20 mouse cellular contexts compared by ENCODE assay signal in genomic region chr12:33016824-33017705, GRCm38 (mm10).
DNase-seq lines count a peak whose midpoint lies in the region; ATAC-seq and TF ChIP-seq lines count a peak whose summit lies in the region.
"Had no signal": no experiment of that assay in that cellular context is flagged by ENCODE, and none has a peak within 500 bp of the region (broad histone marks: within the 10 kb centered on the region; RNA-seq: fewer than 3 reads in every experiment).

No protein-coding gene starts in this region.

- no peak for TF ChIP-seq POLR2A in MEL (IDR thresholded peaks at IDR 0.05; ENCODE audit: control insufficient read depth in 1 of 2, insufficient read depth in 1 of 2, low read depth in 1 of 2, low read length in 2 of 2, poor library complexity in 1 of 2)

- no peak for DNase-seq in liver, postnatal 0 days
- DNase-seq in liver, embryonic 11.5 days (ENCODE audit: low spot score): no peak
- peak; percentile 55 for DNase-seq in MEL (ENCODE audit: low read depth, low spot score)
- DNase-seq in kidney, postnatal 14 days: no peak
- DNase-seq in midbrain, embryonic 14.5 days: no peak
- DNase-seq: adrenal gland, postnatal 10 days; cerebellum, adult 18-20 months; cerebellum, postnatal 36 days; heart, adult 18-20 months; kidney, postnatal 10 days; layer of hippocampus, adult 9-11 months; lung, embryonic 14.5 days; lung, postnatal 4 days; thymus, postnatal 4 days had no signal

- H3K27me3 ChIP-seq in liver, postnatal 0 days (ENCODE audit: insufficient read depth, low read length): no peaks in the 10 kb centered on the region
- no peaks in the 10 kb centered on the region for H3K27me3 ChIP-seq in liver, embryonic 11.5 days (replicated peaks; ENCODE audit: control insufficient read depth, insufficient read depth, low read length)
- peaks cover 0 to 2% of the 10 kb centered on the region in 2 experiments; a peak in 2 of 4 replicates for H3K27me3 ChIP-seq in MEL (ENCODE audit: control insufficient read depth in 1 of 2, insufficient read depth in 2 of 2, low read length in 2 of 2)
- no peaks in the 10 kb centered on the region for H3K27me3 ChIP-seq in kidney, embryonic 14.5 days (ENCODE audit: control insufficient read depth, insufficient read depth, low read length)
- no peaks in the 10 kb centered on the region for H3K27me3 ChIP-seq in midbrain, embryonic 14.5 days (ENCODE audit: control insufficient read depth, insufficient read depth, low read length)
- H3K27me3 ChIP-seq: limb, embryonic 15.5 days; neural tube, embryonic 12.5 days had no signal

- no peaks in the 10 kb centered on the region for H3K79me2 ChIP-seq in MEL (ENCODE audit: control insufficient read depth, insufficient read depth, low read length, poor library complexity)
- no peaks in the 10 kb centered on the region for H3K79me2 ChIP-seq in macrophage (ENCODE audit: inconsistent target)

- H3K4me3 ChIP-seq in liver, postnatal 0 days (ENCODE audit: low read depth, low read length): no peak overlapping the region
- no peak overlapping the region for H3K4me3 ChIP-seq in liver, embryonic 11.5 days (ENCODE audit: low read depth, low read length)
- peak overlapping the region; percentile 24 to 31; a peak in 1 of 4 replicates for H3K4me3 ChIP-seq in MEL (ENCODE audit: control insufficient read depth in 1 of 2, insufficient read depth in 1 of 2, low read depth in 2 of 2, low read length in 2 of 2)
- H3K4me3 ChIP-seq in macrophage (ENCODE audit: inconsistent target): peak overlapping the region; percentile 3; the same call in 1 of the 2 replicates
- no peak overlapping the region for H3K4me3 ChIP-seq in kidney, embryonic 14.5 days (ENCODE audit: low read length)
- H3K4me3 ChIP-seq in midbrain, embryonic 14.5 days (replicated peaks; ENCODE audit: low read depth, low read length): no peak overlapping the region
- H3K4me3 ChIP-seq: heart, embryonic 15.5 days; limb, embryonic 15.5 days; neural tube, embryonic 12.5 days had no signal

- H3K27ac ChIP-seq in liver, postnatal 0 days (ENCODE audit: low read depth): no peak overlapping the region
- H3K27ac ChIP-seq in liver, embryonic 11.5 days (ENCODE audit: low read depth, low read length): no peak overlapping the region
- no peak overlapping the region for H3K27ac ChIP-seq in MEL (ENCODE audit: control insufficient read depth, low read depth, low read length)
- H3K27ac ChIP-seq in macrophage: no peak overlapping the region
- H3K27ac ChIP-seq in kidney, embryonic 14.5 days (ENCODE audit: low read depth, low read length): no peak overlapping the region
- no peak overlapping the region for H3K27ac ChIP-seq in midbrain, embryonic 14.5 days (replicated peaks; ENCODE audit: low read depth, low read length)
- H3K27ac ChIP-seq: heart, embryonic 15.5 days; limb, embryonic 15.5 days; neural tube, embryonic 12.5 days had no signal

- 53% methylated on average over 7 of the region's 7 CpGs for WGBS in liver, postnatal 0 days (ENCODE audit: insufficient replicate concordance)
- 52% methylated on average over 7 of the region's 7 CpGs for whole genome bisulfite sequencing in liver, embryonic 11.5 days
- WGBS in macrophage (ENCODE audit: missing documents): 23% methylated on average over 7 of the region's 7 CpGs
- 51% methylated on average over 7 of the region's 7 CpGs for WGBS in kidney, embryonic 14.5 days
- WGBS in midbrain, embryonic 14.5 days: 79% methylated on average over 7 of the region's 7 CpGs

- no peaks in the 10 kb centered on the region for H3K4me1 ChIP-seq in liver, postnatal 0 days (ENCODE audit: insufficient read depth)
- H3K4me1 ChIP-seq in liver, embryonic 11.5 days (replicated peaks; ENCODE audit: control insufficient read depth, insufficient read depth, low read length): no peaks in the 10 kb centered on the region
- no peaks in the 10 kb centered on the region for H3K4me1 ChIP-seq in MEL (ENCODE audit: control insufficient read depth in 1 of 2, insufficient read depth in 2 of 2, low read length in 2 of 2)
- no peaks in the 10 kb centered on the region for H3K4me1 ChIP-seq in kidney, embryonic 14.5 days (ENCODE audit: control insufficient read depth, insufficient read depth, low read length)
- H3K4me1 ChIP-seq in midbrain, embryonic 14.5 days (ENCODE audit: control insufficient read depth, insufficient read depth, low read length): peaks cover 15% of the 10 kb centered on the region
- H3K4me1 ChIP-seq: heart, embryonic 15.5 days had no signal

- H3K4me2 ChIP-seq in liver, postnatal 0 days (ENCODE audit: low read depth, low read length): peak overlapping the region; percentile 39; the same call in 1 of the 2 replicates
- no peak overlapping the region for H3K4me2 ChIP-seq in liver, embryonic 11.5 days
- H3K4me2 ChIP-seq in kidney, embryonic 14.5 days (replicated peaks; ENCODE audit: low read depth, low read length): no peak overlapping the region
- H3K4me2 ChIP-seq in midbrain, embryonic 14.5 days (ENCODE audit: low read length): no peak overlapping the region
- H3K4me2 ChIP-seq: heart, embryonic 15.5 days; limb, embryonic 15.5 days; lung, embryonic 14.5 days; neural tube, embryonic 12.5 days had no signal

- ATAC-seq in liver, postnatal 0 days: no peak
- no peak for ATAC-seq in liver, embryonic 11.5 days (replicated peaks; ENCODE audit: low FRiP score)
- ATAC-seq in kidney, embryonic 14.5 days (ENCODE audit: low FRiP score, low TSS enrichment): no peak
- ATAC-seq in midbrain, embryonic 14.5 days (ENCODE audit: low FRiP score, low TSS enrichment): no peak
- ATAC-seq: intestine, postnatal 0 days had no signal

- no peaks in the 10 kb centered on the region for H3K36me3 ChIP-seq in liver, postnatal 0 days (replicated peaks; ENCODE audit: insufficient read depth, low read length)
- no peaks in the 10 kb centered on the region for H3K36me3 ChIP-seq in liver, embryonic 11.5 days (ENCODE audit: control insufficient read depth, insufficient read depth, low read length)
- H3K36me3 ChIP-seq in MEL (ENCODE audit: control insufficient read depth in 1 of 2, insufficient read depth in 2 of 2, low read length in 2 of 2) (no peaks in the 10 kb centered on the region), macrophage (ENCODE audit: inconsistent target) (no peaks in the 10 kb centered on the region)
- no peaks in the 10 kb centered on the region for H3K36me3 ChIP-seq in kidney, embryonic 14.5 days (ENCODE audit: control insufficient read depth, insufficient read depth, low read length)
- H3K36me3 ChIP-seq in midbrain, embryonic 14.5 days (ENCODE audit: control insufficient read depth, insufficient read depth, low read length): no peaks in the 10 kb centered on the region
- H3K36me3 ChIP-seq: heart, embryonic 15.5 days; limb, embryonic 15.5 days; neural tube, embryonic 12.5 days had no signal

- H3K9me3 ChIP-seq in liver, postnatal 0 days (ENCODE audit: low read length): no peaks in the 10 kb centered on the region
- H3K9me3 ChIP-seq in liver, embryonic 11.5 days (ENCODE audit: control insufficient read depth, low read length): no peaks in the 10 kb centered on the region
- H3K9me3 ChIP-seq in MEL (replicated peaks; ENCODE audit: insufficient read depth, low read length): no peaks in the 10 kb centered on the region
- H3K9me3 ChIP-seq in kidney, embryonic 14.5 days (ENCODE audit: control insufficient read depth, low read length): no peaks in the 10 kb centered on the region
- no peaks in the 10 kb centered on the region for H3K9me3 ChIP-seq in midbrain, embryonic 14.5 days (ENCODE audit: control insufficient read depth, low read length)
- H3K9me3 ChIP-seq: heart, embryonic 15.5 days; limb, embryonic 15.5 days; neural tube, embryonic 12.5 days had no signal

- no peak for TF ChIP-seq CTCF in liver, postnatal 0 days (IDR thresholded peaks at IDR 0.05; ENCODE audit: low read depth)
- TF ChIP-seq CTCF in MEL (IDR thresholded peaks at IDR 0.05 in 2 of 3, conservative IDR thresholded peaks at IDR 0.05 in 1 of 3; ENCODE audit: control insufficient read depth in 1 of 3, insufficient read depth in 1 of 3, low read depth in 2 of 3, low read length in 3 of 3, poor library complexity in 1 of 3, severe bottlenecking in 1 of 3): no peak

- TF ChIP-seq EP300 in liver, postnatal 0 days (IDR thresholded peaks at IDR 0.05; ENCODE audit: low read depth): no peak
- no peak for TF ChIP-seq EP300 in MEL (IDR thresholded peaks at IDR 0.05; ENCODE audit: low read depth in 1 of 2, low read length in 2 of 2)

- no peak for TF ChIP-seq RAD21 in MEL (IDR thresholded peaks at IDR 0.05; ENCODE audit: low read depth, low read length)

- no peak overlapping the region for H3K9ac ChIP-seq in liver, postnatal 0 days (replicated peaks)
- no peak overlapping the region for H3K9ac ChIP-seq in liver, embryonic 11.5 days (ENCODE audit: low read depth, low read length)
- no peak overlapping the region for H3K9ac ChIP-seq in MEL (ENCODE audit: control insufficient read depth, low read depth, low read length, poor library complexity, severe bottlenecking)
- no peak overlapping the region for H3K9ac ChIP-seq in kidney, embryonic 14.5 days (ENCODE audit: low read depth, low read length)
- H3K9ac ChIP-seq in midbrain, embryonic 14.5 days (replicated peaks; ENCODE audit: low read length): no peak overlapping the region
- H3K9ac ChIP-seq: heart, embryonic 15.5 days; limb, embryonic 15.5 days; lung, embryonic 14.5 days; neural tube, embryonic 12.5 days had no signal

TF ChIP-seq in MEL, 35 proteins besides CTCF, POLR2A, EP300 and RAD21:
- TF ChIP-seq ZC3H11A (IDR thresholded peaks at IDR 0.05; ENCODE audit: low read depth, low read length) (no peak), BHLHE40 (IDR thresholded peaks at IDR 0.05; ENCODE audit: borderline replicate concordance, low read depth, low read length) (no peak), MYB (IDR thresholded peaks at IDR 0.05; ENCODE audit: low read depth, low read length) (no peak), RCOR1 (IDR thresholded peaks at IDR 0.05; ENCODE audit: low read depth, low read length) (no peak), NRF1 (IDR thresholded peaks at IDR 0.05; ENCODE audit: insufficient read depth, low read depth, low read length, poor library complexity, severe bottlenecking) (no peak), SIN3A (IDR thresholded peaks at IDR 0.05; ENCODE audit: low read length) (no peak), JUND (IDR thresholded peaks at IDR 0.05; ENCODE audit: low read depth, low read length) (no peak), HCFC1 (IDR thresholded peaks at IDR 0.05; ENCODE audit: low read depth, low read length) (no peak), CHD1 (IDR thresholded peaks at IDR 0.05; ENCODE audit: low read depth, low read length) (no peak)

Comparison
In these comparisons a context has a peak if more than half of its experiments do, and no peak if none do; other contexts are left out.
1. H3K4me3 ChIP-seq: peak in MEL (2 of 2) and macrophage (single experiment); none in liver, postnatal 0 days (single experiment), liver, embryonic 11.5 days (single experiment), kidney, embryonic 14.5 days (single experiment) and midbrain, embryonic 14.5 days (single experiment).